Mouse (Mus musculus): ENCODE data around the gene Slc35e3. TPM values are rescaled to one million over a fixed set of nuclear protein-coding genes. Genes with fewer than 3 reads are reported as not detected.

Slc35e3 gene
- total and polyA plus RNA-seq, 2 experiments from 2014 or later = 24.4 to 31.0 TPM

DNA sequence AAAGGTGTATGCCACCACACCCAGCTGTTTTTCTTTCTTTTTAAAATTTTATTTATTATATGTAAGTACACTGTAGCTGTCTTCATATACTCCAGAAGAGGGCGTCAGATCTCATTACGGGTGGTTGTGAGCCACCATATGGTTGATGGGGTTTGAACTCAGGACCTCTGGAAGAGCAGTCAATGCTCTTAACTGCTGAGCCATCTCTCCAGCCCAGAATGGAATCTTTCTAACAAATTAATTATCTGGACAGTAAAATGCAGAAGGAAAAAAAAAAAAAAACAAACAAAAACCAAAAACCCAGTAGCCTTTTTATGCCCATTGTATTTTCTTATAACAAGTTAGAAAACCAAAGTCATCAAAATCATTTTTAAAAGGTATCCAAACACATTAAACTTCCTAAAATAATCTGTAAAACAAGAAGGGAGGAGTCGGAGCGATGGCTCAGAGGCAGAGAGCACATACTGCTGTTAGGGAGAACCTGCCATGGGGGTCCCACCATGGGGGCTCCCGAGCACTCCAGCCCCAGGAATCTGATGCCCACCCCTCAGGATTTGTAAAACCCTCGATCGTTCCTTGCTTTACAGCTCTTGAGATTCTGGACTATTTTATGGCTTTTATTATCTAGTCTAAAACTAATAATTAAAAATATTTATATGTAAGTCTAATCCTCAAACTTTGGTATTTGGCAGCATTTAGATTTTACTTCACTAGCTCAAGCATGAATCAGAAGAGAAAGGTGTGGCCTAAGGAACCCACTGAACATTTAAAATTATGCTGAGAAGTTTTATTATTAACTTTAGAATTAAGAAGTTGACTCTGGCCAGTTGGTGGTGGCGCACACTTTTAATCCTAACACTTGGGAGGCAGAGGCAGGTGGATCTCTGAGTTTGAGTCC is 7.8 kb upstream of the Slc35e3 start:
- H3K9ac ChIP-seq (replicated peaks; ENCODE audit: low read length, poor library complexity, severe bottlenecking) = no peak overlapping the region
- WGBS = 95% methylated on average over 8 of the region's 8 CpGs
- no peak overlapping the region for H3K4me3 ChIP-seq (ENCODE audit: low read depth, low read length)
- no peak for ATAC-seq (ENCODE audit: low FRiP score)
- DNase-seq (ENCODE audit: low spot score) = no peak
- H3K27ac ChIP-seq (ENCODE audit: low read depth, low read length) = no peak overlapping the region
- peaks cover 46% of the 10 kb centered on the region for H3K36me3 ChIP-seq (ENCODE audit: insufficient read depth, low read length)
- H3K4me1 ChIP-seq (ENCODE audit: insufficient read depth, low read length) = no peaks in the 10 kb centered on the region
- TF ChIP-seq CTCF (IDR thresholded peaks at IDR 0.05) = no peak
- no peaks in the 10 kb centered on the region for H3K27me3 ChIP-seq (ENCODE audit: insufficient read depth, low read length)
- no peak overlapping the region for H3K4me2 ChIP-seq (ENCODE audit: low read depth, low read length, poor library complexity, severe bottlenecking)
- H3K9me3 ChIP-seq (ENCODE audit: low read length) = no peaks in the 10 kb centered on the region

DNA sequence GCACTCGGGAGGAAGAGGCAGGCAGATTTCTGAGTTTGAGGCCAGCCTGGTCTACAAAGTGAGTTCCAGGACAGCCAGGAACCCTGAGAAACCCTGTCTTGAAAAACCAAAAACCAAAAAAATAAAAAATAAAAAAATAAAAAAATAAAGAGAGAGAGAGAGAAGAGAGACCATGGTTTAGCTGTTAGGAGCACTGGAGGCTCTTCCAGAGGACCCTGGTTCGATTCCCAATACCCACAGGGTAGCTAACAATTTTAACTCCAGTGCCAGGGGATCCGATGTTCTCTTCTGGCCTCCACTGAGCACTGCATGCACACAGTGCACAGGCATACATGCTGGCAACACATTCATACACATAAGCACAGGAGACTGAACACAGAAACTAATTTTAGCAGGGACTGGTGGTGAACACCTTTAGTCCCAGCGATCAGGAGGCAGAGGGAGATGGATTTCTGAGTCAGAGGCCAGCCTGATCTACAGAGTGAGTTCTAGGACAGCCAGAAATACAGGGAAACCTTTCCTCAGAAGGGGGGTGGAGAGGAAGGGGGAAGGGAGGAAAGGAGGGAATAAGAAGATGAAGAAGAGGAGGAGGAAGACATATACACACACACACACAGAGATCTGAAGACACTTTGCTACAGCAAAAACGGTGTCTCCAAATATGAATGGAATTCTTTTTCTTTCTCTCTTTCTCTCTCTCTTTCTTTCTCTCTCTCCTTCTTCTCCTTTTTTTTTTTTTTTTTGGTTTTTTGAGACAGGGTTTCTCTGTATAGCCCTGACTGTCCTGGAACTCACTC is 6.9 kb upstream of the Slc35e3 start:
- Histone ChIP-seq H3K36me3 (ENCODE audit: insufficient read depth, low read length) (peaks cover 41% of the 10 kb centered on the region), H3K4me2 (ENCODE audit: low read depth, low read length, poor library complexity, severe bottlenecking) (no peak overlapping the region), H3K27me3 (ENCODE audit: insufficient read depth, low read length) (no peaks in the 10 kb centered on the region), H3K9ac (replicated peaks; ENCODE audit: low read length, poor library complexity, severe bottlenecking) (no peak overlapping the region), H3K4me3 (ENCODE audit: low read depth, low read length) (no peak overlapping the region), H3K9me3 (ENCODE audit: low read length) (no peaks in the 10 kb centered on the region), H3K27ac (ENCODE audit: low read depth, low read length) (no peak overlapping the region), H3K4me1 (ENCODE audit: insufficient read depth, low read length) (no peaks in the 10 kb centered on the region)
- no peak for TF ChIP-seq CTCF (IDR thresholded peaks at IDR 0.05)
- 98% methylated on average over 5 of the region's 5 CpGs for WGBS
- ATAC-seq (ENCODE audit: low FRiP score) (no peak), DNase-seq (ENCODE audit: low spot score) (no peak)

DNA sequence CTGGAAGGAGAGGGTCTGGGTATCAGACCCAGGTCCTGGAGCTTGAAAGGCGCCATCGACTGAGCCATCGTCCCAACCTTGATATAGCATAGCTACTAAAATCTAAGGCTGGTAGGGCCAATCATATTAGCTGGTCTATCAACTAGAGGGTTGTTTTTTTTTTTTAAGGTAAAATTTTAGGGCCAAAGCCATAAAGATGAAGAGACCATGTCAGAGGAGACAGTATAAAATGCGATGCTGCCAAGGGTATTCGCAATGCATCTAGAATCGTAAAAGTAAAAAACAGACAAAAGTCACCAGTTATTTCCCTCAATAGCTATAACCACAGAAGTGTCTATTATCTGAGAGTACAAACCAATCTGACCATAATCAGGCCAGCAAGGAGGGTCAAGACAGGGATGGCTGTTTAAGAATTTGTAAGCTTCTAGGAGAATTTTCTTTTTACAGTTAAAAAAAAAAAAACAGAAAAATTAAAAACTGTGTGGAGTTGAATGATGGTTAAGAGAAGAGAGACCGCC is 6.2 kb upstream of the Slc35e3 start:
- Histone ChIP-seq H3K27me3 (ENCODE audit: insufficient read depth, low read length) (no peaks in the 10 kb centered on the region), H3K4me2 (ENCODE audit: low read depth, low read length, poor library complexity, severe bottlenecking) (no peak overlapping the region), H3K9me3 (ENCODE audit: low read length) (no peaks in the 10 kb centered on the region), H3K9ac (replicated peaks; ENCODE audit: low read length, poor library complexity, severe bottlenecking) (no peak overlapping the region), H3K27ac (ENCODE audit: low read depth, low read length) (no peak overlapping the region), H3K4me1 (ENCODE audit: insufficient read depth, low read length) (no peaks in the 10 kb centered on the region), H3K36me3 (ENCODE audit: insufficient read depth, low read length) (peaks cover 34% of the 10 kb centered on the region), H3K4me3 (ENCODE audit: low read depth, low read length) (no peak overlapping the region)
- no peak for TF ChIP-seq CTCF (IDR thresholded peaks at IDR 0.05)
- 97% methylated on average over 7 of the region's 7 CpGs for WGBS
- DNase-seq (ENCODE audit: low spot score) (no peak), ATAC-seq (ENCODE audit: low FRiP score) (no peak)

DNA sequence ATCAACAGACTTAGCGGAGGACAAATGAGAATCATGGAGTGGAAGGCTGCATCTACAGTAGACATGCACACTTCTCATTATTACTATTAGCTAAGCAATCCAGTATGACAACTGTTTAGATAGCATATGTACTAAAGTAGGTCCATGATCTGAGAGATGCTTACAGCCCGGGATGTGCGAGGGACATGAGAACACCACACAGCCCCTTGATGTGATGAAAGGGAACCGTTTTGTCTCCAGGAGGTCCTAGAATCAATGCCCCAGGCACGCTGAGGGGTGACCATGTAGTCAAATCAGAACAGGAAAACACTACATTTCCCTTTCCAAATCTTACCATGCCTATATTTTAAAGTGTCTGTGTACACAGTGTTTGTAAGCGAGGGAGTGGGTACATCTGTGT is 5.6 kb upstream of the Slc35e3 start:
- TF ChIP-seq CTCF (IDR thresholded peaks at IDR 0.05) = no peak
- no peak overlapping the region for H3K4me2 ChIP-seq (ENCODE audit: low read depth, low read length, poor library complexity, severe bottlenecking)
- H3K9me3 ChIP-seq (ENCODE audit: low read length) = no peaks in the 10 kb centered on the region
- H3K9ac ChIP-seq (replicated peaks; ENCODE audit: low read length, poor library complexity, severe bottlenecking) = no peak overlapping the region
- no peaks in the 10 kb centered on the region for H3K4me1 ChIP-seq (ENCODE audit: insufficient read depth, low read length)
- H3K27ac ChIP-seq (ENCODE audit: low read depth, low read length) = no peak overlapping the region
- H3K36me3 ChIP-seq (ENCODE audit: insufficient read depth, low read length) = peaks cover 28% of the 10 kb centered on the region
- 98% methylated on average over 6 of the region's 6 CpGs for WGBS
- DNase-seq (ENCODE audit: low spot score) (no peak), ATAC-seq (ENCODE audit: low FRiP score) (no peak)
- H3K4me3 ChIP-seq (ENCODE audit: low read depth, low read length) = no peak overlapping the region
- no peaks in the 10 kb centered on the region for H3K27me3 ChIP-seq (ENCODE audit: insufficient read depth, low read length)

DNA sequence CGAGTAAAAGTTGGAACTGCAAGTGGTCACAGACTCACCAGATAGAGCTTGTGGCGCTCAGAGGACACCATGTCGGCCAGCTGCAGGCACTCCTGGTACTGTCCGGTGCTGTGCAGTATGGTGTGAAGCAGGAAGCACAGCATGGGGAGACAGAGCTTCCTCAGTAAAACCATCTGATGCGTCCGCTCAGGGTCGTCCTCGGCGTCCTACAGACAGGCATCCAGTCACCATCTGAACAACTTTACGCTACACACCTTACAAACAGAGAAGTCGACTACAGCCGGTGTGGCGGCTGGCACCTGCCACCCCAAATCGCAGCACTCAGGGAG is 5.1 kb upstream of the Slc35e3 start:
- Histone ChIP-seq H3K9ac (replicated peaks; ENCODE audit: low read length, poor library complexity, severe bottlenecking) (no peak overlapping the region), H3K4me1 (ENCODE audit: insufficient read depth, low read length) (no peaks in the 10 kb centered on the region), H3K4me2 (ENCODE audit: low read depth, low read length, poor library complexity, severe bottlenecking) (no peak overlapping the region), H3K27ac (ENCODE audit: low read depth, low read length) (no peak overlapping the region), H3K27me3 (ENCODE audit: insufficient read depth, low read length) (no peaks in the 10 kb centered on the region), H3K4me3 (ENCODE audit: low read depth, low read length) (no peak overlapping the region), H3K36me3 (ENCODE audit: insufficient read depth, low read length) (peaks cover 25% of the 10 kb centered on the region), H3K9me3 (ENCODE audit: low read length) (no peaks in the 10 kb centered on the region)
- TF ChIP-seq CTCF (IDR thresholded peaks at IDR 0.05) = no peak
- ATAC-seq (ENCODE audit: low FRiP score) = no peak
- no peak for DNase-seq (ENCODE audit: low spot score)
- WGBS = 98% methylated on average over 14 of the region's 14 CpGs
